Mouse (Mus musculus) liver, adult 2 months (tissue): ENCODE measurements at regions not wholly inside any gene's neighbourhood (a gene's known extent, or its start where the extent isn't known, plus 50 kb on each side); places are given as distances from the start of the nearest gene placed in this dataset.

Experiments
- CTCF ChIP-seq: fragments of 200-500 bp; IDR thresholded peaks from 2 replicates; pipeline ENCODE4 v1.5.1; 2011; ENCODE audit warnings: low read depth, low read length, control low read depth
- POLR2A ChIP-seq: fragments of 200-500 bp; IDR thresholded peaks from 2 replicates; pipeline ENCODE4 v1.6.1; 2011; ENCODE audit warnings: low read length, control low read depth; ENCODE audit not compliant: insufficient read depth; ENCODE audit errors: extremely low read depth

- no peak for TF ChIP-seq CTCF
- no peak for TF ChIP-seq POLR2A
These were observed 248.3 kb downstream of the Cryba4 start for GRCm38 (mm10) chr5:112004041-112004440.
